Mouse (Mus musculus) testis, adult 2 months (tissue): ENCODE measurements around the gene Cd8a.

Experiments used
- CTCF ChIP-seq: fragments of 200-500 bp; IDR thresholded peaks from 2 replicates; pipeline ENCODE4 v1.5.1; 2012; ENCODE audit warnings: low read depth, mild to moderate bottlenecking, inconsistent platforms, low read length, moderate library complexity; ENCODE audit not compliant: control insufficient read depth, insufficient read depth, insufficient replicate concordance
- POLR2A ChIP-seq: fragments of 200-500 bp; IDR thresholded peaks from 2 replicates; pipeline ENCODE4 v1.6.1; 2012; ENCODE audit warnings: low read depth, mild to moderate bottlenecking, inconsistent platforms, low read length, moderate library complexity; ENCODE audit not compliant: control insufficient read depth

GRCm38 (mm10) chr6:71420848-71421247 is 47.6 kb downstream of the Cd8a start:
- TF ChIP-seq CTCF (no peak), POLR2A (no peak)
